Mouse (Mus musculus): ENCODE measurements at regions not wholly inside any gene's neighbourhood (a gene's known extent, or its start where the extent isn't known, plus 50 kb on each side); places are given as distances from the start of the nearest gene placed in this dataset.
A peak's percentile ranks its signal among the peaks of the same experiment; 100 is the strongest.

DNA sequence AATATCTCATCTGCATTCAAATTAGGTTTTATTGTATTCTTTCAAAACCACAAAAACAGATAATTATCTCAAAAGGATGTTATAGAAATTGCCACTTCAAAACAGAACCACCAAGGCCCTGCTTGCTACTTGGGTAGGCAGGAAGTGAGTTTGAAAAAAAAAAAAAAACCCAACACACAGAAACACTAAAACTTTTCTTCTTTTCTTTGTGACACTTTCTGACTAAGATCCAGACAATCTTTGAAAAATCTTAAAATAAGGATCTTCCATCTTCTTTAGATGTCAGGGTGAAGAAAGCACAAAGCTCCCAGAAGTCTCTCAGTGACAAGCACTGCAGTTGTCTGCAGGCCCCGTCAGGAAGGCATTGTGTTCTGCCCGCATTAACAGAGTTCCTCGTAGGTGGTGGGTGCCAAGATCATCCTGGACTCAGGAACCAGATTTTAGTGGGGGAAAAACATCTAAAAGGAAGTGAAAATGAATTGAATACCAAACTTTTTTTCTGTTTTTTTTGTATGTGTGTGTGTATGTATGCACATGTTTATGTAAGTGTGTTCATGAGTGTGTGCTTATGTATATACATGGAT is 154.0 kb downstream of the Dusp6 start:
- no peak for DNase-seq (ENCODE audit: low spot score)

DNA sequence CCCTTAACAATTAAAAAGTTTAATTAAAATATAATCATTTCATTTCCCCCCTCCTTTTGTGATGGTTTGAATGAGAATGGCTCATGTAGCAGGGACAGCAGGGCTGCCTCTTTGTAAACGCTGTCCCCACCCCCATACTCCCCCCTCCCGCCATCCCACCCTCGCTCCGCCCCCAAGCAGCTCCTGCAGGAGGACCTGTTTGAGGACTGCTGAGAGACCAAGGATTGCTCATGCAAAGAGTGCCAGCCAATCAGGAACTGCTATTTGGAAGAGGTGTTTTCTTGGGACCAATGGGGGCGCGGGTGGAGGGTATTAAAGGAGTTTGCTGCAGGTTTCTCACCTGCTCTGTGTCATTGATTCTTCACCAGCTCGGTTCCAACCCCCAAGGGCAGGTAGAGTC is 154.6 kb downstream of the Dusp6 start:
- DNase-seq (ENCODE audit: low spot score): no peak

DNA sequence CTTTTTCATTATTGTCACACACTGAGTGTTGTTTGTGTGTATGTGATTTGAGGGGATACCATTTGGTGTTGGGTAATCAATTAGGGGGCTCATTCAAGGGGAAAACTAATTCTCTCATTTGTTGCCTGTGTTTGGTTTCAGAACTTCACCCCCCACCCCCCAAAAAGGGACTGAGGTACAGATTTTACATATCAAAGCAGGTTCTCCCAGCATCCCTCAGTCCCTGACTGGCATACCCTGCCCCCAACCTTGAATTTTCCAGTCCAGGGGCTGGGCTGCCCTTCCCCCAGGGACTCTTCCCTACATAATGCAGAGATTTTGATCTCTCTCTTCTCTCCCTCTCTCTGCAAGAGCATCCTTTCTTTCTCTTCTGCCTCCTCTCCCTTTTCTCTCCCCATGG is 155.5 kb downstream of the Dusp6 start:
- DNase-seq (ENCODE audit: low spot score): no peak

DNA sequence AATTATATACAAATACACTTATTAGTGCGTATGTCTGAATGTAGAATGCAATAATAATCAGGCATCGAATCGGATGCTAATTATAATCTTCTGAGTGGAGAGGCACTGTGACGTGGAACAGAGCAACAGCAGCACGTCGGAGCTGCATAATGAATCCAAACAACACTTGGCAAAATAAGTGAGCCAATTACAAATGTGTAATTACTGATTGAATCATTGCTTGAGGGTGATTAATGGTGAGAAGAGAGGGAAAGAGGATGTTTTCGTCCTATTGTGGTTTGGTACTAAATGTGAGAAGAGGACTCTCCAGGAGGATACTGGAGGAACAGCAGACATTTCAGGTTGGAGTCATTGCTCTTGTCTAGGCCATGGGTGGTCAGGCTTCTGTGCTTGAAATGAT is 156.5 kb downstream of the Dusp6 start:
- DNase-seq (ENCODE audit: low spot score): no peak

DNA sequence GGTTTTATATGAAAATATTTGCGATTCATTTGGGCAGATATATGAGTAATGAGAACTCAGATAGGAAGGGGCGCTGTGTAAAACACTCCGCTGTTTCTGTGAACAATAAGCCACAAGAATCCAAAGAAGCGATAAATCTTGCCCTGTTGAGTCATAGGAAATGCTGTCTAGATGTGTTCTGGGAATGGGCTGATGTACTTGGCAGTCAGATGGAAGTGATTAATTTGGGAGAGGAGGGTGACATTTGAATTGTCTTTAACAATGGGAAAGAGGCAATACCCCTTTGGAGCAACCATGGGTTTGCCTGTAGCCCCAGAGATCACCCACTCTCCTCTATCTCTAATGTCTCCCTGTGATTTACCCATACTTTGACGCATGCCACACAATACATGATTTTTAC is 160.4 kb downstream of the Dusp6 start:
- no peak for DNase-seq (ENCODE audit: low spot score)

DNA sequence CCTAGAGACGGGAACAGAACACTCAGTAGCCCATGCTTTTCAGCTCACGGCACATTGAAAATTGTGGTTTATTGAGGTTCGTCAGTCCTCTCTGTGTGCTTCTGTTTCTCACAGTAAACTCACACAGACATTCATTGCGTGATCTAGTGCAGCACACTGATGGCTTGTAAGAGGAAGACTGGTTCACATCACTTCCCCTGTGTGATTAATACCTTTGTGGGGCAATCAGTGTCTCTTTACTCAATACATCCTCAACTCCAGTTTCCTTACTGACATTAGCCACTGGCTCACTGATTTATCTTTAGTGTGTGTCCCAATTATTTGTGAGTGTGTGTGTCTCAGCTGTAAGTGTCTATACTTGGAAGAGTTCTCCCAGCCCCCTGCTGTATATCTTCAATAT is 162.2 kb downstream of the Dusp6 start:
- DNase-seq (ENCODE audit: low spot score): no peak

DNA sequence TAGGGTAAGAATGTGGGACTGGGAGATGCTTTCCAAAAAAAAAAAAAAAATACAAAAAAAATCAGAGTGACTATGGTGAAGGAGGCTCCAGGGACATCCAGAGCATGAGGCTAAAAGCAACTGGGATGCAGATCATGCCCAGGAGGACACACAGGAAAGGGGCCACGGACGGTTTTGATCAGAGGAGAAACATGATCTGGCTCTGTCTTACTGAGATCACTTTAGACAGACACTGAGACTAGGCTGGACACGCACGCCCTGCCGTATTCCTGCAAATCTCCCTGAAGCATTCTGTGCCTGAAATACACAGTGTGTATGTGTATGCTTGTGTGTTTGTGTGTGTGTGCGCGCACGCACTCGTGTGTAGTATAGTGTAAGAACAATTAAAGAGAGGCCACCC is 167.1 kb downstream of the Dusp6 start:
- DNase-seq (ENCODE audit: low spot score): no peak

DNA sequence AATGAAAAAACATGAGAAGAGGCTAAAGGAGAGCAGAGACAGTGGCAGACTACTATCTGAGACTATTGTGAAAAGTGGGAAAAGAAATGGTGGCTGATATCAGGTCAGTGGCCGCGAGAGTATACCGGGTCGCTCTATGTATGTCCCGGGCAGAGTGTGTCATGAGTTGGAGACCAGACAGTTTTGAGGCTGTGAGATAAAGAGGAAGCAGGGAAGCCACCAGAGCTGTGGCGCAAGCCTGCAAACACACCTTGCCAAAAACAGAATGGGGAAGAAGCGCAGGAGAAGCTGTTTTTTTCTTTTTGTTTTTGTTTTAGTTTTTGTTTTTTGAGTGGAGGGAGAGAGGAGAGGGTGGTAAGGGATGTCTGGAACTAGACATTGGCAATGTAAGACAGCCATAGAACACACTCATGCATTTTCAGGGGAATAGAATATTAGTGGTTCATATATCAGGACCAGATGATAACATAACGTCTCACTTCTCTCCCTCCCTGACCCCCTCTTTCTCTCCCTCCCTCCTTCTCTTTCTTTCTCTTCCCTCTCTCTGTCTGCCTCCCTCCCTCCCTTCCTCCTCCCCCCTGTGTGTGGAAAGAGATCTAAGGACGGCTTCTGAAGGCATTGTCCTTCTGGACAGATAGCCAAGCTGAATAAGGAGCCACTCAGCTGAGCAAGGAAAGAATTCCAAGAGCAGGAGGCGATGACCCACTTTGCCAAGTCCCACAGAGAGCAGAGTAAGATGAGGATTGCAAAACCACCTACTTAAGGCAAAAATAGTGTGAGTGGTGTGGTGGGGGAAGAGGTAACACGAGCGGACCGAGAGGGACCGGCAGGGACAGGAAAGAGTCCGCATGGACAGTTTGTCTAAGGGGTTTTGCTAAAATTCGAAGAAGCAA is 167.9 kb downstream of the Dusp6 start:
- DNase-seq (ENCODE audit: low spot score): no peak

DNA sequence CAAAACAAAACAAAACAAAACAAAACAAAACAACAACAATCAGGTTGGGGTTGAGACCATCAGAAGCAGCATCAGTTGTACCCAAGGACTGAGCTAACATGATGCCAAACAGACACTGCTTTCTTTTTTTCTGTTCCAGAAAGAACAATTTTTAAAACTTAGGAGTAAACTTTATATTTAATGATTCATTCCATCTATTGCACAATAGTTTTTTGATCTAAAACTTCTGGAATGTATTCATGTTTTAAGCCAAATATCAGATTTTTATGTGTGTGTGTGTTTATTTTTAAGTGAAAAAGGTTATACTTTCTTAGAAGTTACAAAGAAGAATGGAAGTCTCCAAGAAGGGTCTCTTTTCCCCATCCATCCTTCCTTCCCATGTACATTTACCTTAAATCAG is 174.0 kb downstream of the Dusp6 start:
- no peak for DNase-seq (ENCODE audit: low spot score)

DNA sequence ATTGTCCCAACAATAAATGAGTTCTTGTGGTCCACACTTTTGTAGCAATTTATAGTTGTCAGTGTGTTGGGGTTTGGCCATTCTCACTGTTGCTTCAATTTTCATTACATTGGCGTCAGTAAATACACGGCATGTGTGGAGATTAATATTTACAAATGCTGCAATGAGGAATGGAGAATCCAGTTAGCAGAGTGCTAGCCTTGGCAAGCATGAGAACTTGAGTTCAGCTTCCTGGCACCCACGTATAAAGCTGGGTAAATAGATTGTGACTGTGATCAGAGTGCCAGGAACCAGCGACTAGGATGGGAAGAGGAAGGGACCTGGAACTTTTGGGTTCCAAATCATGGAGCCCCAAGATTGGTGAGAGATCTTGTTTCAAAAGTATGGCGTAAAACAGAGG is 177.1 kb downstream of the Dusp6 start:
- no peak for DNase-seq (ENCODE audit: low spot score)

DNA sequence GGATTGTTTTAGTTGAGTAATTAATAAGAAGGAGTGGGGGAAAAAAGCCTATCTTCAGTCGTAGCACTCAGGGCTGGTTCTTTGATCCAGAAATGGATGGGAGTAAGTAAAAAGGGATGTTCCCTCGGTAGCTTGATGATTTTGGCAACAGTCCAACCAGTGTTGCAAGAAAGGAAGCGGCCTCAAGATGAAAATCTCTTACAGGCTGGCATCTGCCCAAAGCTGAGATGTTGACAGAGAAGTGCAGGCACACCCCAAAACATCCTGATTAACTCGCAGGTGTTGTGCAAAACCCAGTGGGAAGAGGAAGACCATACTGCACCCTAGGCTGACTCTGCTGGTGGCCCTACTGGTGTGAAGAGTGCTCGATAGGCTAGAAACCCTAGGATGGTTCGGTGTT is 178.0 kb downstream of the Dusp6 start:
- DNase-seq (ENCODE audit: low spot score): peak; percentile 28

DNA sequence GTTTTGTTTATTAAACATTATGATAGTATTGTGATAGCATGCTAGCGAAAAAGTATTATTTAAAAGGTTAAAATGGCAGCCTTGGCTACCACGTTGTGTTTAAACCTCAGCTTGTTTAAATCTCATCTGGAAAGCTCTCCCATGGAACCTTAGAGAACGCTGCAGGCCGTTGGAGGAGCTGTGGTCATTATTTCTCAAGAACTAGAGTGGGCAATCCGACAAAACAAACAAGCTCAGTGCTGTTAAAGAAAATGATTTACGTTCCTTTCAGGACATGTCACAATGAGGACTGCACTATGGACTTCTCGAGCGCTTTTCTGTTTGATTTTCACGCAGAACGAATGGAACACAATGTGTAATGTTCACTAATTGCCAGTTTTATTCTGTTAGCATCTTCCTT is 178.9 kb downstream of the Dusp6 start:
- peak; percentile 32 for DNase-seq (ENCODE audit: low spot score)

DNA sequence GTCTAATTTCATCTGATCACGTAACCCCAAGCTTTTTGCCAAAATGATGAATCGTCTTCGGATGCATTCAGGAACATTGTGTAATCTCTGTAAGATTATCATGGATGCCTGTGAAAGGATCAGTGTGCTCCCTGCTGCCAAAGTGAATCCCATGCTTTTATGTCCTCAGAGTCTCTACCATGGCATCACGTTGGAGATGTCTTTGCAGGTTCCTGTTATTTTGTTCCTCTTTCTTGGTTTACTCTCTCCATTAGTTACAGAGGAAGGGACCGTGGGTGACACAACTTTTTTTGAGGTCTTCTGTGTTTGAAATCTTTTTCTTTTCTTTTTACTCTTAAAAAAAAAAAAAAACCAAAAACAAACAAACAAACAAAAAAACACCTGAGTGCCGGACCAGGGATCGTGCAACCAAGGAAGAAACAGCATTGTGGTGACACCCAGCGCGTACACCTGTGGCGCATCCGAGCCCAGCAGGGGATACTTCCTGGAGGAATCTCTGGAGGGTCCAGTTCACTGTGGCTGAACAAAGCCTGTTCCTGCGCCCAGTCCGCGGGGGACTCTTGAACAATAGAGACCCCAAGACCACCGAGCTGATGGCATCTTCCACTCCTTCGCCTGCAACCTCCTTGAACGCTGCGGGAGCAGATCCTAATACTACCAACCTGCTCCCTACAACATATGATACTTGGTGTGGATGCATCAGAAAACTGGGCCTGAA is 180.6 kb downstream of the Dusp6 start:
- no peak for DNase-seq (ENCODE audit: low spot score)

DNA sequence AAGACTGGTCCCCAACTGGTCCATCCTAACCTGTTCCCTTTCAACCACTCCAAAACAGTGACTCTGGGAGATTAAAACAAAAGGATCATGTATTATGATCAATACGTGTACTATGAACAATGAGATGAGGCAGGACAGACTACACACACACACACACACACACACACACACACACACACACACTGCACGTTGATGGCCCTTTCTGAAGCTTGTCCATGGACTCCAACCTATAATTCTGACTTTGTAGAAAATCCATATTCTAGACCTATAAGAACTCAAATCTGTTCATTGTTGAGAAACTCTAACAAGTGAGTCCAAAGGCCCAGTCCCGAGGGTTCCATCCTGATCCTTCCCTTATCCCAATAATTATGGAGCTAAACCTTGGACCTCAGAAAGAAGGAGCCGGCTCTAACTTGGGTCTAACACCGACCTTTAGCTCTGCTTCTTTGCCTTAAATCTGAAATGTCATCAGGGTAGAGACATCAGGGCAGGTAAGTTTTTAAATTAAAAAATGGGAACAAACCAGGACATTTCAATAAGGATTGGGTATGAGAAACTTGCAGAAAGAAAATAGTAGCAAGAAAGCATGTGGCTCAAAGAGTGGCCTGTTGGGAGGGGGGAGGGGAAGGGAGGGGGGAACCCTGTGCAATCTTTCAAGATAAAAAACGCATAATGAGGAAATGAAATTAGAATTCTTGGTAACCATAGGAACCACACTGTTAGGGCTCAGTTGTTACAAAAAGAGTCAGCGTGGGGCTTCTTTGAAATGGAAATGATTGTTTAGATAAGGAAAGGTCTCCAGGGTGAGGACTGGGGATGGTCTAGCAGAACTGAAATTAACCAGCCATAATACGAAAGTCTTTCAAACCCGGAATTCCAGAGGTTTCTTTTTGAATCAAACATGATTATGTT is 187.9 kb downstream of the Dusp6 start:
- DNase-seq (ENCODE audit: low spot score): no peak

DNA sequence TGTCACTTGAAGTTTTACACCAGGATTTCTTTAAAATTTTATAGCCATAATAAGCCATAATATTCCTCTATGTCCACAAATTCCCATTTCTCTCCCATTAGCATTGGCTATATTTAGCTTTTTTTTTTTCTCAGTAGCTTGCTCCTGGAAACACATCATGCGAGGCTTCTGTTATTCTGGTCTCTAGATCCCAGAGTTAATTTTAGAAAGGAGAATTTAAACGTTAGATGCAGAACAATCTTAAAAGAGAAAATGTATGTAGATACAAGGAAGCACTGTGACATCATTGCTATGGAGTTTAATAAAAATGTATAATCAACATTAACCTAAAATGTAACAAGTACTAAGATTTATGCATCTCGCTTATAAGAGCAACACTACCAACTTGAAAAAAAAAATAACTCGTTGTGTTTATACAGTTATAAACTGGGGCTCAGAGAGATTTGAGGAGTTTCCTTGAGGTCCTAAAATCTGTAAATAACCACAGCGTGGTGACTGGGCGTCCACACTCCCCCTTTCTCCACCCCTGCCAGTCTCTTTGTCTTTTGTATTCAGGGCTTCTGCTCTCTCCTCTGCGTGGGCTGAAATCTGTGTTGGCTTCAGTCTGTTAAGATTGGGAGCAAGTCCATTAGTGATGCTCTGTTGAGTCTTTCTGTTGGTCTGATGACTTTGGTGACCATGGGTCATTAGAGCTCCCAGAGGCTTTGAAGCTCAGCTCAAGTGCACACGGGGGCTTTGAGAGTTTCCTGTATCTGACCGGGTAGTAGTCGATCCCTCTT is 188.8 kb downstream of the Dusp6 start:
- no peak for DNase-seq (ENCODE audit: low spot score)

DNA sequence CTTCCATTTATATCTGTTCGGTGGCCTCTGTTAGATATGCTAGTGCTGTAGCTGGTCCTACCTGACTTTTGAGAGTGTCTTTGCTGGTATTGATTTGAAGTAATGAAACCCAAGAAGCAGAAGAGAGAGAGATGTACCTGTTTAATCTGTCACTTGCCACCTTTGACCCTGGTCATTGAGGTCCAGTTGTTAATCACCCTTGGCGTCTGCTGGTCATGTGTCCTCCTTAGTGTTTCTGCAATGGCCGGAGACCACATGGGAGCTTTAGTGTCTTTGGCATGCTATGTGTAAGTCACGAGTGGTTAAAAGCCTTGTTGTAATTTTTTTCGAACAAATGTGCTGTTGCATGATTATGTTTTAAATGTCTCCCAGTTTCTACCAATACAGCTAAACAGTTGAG is 193.1 kb downstream of the Dusp6 start:
- DNase-seq (ENCODE audit: low spot score): no peak

DNA sequence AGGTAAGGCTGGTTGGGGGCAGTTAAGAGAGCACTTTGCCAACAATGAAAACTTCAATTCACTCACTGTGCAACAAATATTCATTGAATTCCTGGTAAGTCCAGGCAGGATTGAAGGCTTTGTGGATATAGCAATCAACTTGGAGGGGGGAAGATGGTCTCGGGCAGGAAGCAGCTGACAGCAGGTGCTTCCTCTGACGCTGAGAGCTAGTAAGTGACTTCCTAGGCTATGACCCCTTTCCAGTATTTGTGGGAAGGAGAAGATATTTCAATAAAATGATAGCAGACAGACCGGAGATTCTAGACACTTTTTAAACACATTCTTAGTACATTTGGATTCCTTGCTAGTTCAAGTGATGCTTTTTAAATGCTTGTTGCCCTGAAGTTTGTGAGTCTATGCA is 195.0 kb downstream of the Dusp6 start:
- no peak for DNase-seq (ENCODE audit: low spot score)

DNA sequence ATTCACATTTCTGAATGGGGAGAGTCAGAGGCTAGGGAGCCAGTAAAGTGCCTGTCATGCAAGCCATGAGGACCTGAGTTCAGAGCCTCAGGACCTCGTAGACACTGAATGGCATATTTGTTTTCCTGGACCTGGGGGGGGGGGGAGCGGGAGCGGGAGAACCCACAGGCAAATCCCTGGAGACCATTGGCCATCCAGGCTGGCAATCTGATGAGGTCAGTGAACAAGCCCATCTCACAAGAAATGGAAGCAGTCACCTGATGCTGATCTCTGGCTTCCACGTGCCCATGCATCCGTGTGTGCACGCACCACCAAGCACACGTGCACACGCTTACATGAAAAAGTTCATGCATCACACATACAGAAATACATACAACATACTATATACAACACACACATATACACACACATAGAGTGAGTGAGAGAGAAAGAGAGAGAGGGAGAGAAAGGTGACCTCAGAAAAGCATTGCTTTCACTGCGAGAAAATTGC is 196.2 kb downstream of the Dusp6 start:
- no peak for DNase-seq (ENCODE audit: low spot score)

DNA sequence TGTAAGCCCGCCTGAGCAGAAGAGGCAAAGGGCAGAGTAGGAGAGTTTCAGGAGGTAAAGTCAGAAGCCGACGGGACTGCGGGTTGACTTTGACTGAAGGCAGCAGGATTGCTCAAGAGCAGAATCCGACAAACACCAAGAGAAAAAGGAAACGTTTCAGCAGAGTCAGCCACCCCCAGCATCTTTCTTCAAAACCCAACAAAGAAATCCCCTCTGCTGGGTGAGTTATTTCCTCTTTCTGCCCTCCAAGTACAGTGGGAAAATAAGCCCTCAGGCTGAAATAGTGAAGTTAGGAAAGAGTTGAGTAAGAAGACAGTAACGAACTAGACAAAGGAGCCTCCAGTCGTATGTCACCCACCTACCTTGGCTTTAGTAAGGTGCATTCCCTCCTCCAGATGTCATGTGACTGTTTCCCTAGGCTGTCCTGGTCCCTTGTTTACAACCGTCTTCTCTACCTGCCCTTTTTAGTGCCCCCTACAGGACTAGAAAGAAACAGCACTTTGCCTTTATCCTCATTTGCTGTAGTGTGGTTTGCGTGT is 196.9 kb downstream of the Dusp6 start:
- DNase-seq (ENCODE audit: low spot score): peak; percentile 75

DNA sequence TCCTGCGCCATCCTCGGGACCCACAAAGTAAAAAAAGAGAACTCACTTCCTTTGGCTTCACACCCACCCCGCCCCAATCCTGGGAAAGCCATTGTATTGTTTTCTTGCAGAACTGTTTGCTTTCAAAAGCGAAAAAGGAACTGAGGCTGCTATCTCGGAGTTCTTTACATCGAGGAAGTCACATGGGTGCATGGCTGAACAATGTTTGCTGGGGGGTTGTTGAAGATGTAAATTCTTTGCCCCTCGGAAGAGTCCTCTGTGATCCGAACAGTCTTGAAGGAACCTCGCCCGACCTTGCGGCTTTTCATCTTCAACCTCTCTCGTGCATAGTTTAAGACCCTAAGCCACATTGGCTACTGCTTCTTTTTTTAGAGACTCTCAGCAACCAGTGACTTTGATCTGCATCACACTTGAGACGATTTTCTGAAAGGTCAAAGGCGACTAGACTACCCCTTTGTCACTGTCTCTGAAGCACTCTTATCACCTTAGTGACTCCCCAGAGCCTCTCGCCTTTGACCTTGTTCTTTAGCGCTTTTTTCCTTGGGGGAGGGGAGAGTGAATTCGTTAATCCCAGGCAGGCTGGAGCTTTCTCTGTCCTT is 197.9 kb downstream of the Dusp6 start:
- peak; percentile 79 for DNase-seq (ENCODE audit: low spot score)

All from yolk sac, embryonic 10.5 days (tissue).